32 mouse cellular contexts compared by ENCODE assay signal in genomic region chr16:38383683-38384082, GRCm38 (mm10). TPM values are rescaled to one million over a fixed set of nuclear protein-coding genes. Genes with fewer than 3 reads are reported as not detected.
DNase-seq lines count a peak whose midpoint lies in the region; ATAC-seq and TF ChIP-seq lines count a peak whose summit lies in the region.
"Had no signal": no experiment of that assay in that cellular context is flagged by ENCODE, and none has a peak within 500 bp of the region (broad histone marks: within the 10 kb centered on the region; RNA-seq: fewer than 3 reads in every experiment).

No protein-coding gene starts in this region.

- peak; percentile 82 for ATAC-seq in liver, embryonic 11.5 days (replicated peaks; ENCODE audit: low FRiP score)
- ATAC-seq in liver, embryonic 16.5 days (ENCODE audit: low read depth) = peak; percentile 78
- ATAC-seq in hindbrain, embryonic 12.5 days (ENCODE audit: low FRiP score) = no peak
- ATAC-seq: hindbrain, embryonic 16.5 days had no signal

- H3K27ac ChIP-seq in MEL (ENCODE audit: control insufficient read depth, low read depth, low read length) = peak overlapping the region; percentile 79
- peak overlapping the region; percentile 4; the same call in 1 of the 2 replicates for H3K27ac ChIP-seq in liver, embryonic 11.5 days (ENCODE audit: low read depth, low read length)
- H3K27ac ChIP-seq in liver, embryonic 16.5 days (ENCODE audit: low read length) = peak overlapping the region; percentile 73
- no peak overlapping the region for H3K27ac ChIP-seq in hindbrain, embryonic 12.5 days
- H3K27ac ChIP-seq: embryonic facial prominence, embryonic 13.5 days; forebrain, embryonic 12.5 days; kidney, postnatal 0 days; midbrain, embryonic 12.5 days; neural tube, embryonic 13.5 days had no signal

- no peak for TF ChIP-seq RAD21 in MEL (IDR thresholded peaks at IDR 0.05; ENCODE audit: low read depth, low read length)

- no peak overlapping the region for H3K9ac ChIP-seq in MEL (ENCODE audit: control insufficient read depth, low read depth, low read length, poor library complexity, severe bottlenecking)
- no peak overlapping the region for H3K9ac ChIP-seq in liver, embryonic 11.5 days (ENCODE audit: low read depth, low read length)
- no peak overlapping the region for H3K9ac ChIP-seq in liver, embryonic 16.5 days (ENCODE audit: low read depth, low read length)
- H3K9ac ChIP-seq in hindbrain, embryonic 12.5 days = no peak overlapping the region
- H3K9ac ChIP-seq: embryonic facial prominence, embryonic 13.5 days; forebrain, embryonic 12.5 days; heart, embryonic 12.5 days; lung, embryonic 14.5 days; midbrain, embryonic 12.5 days; neural tube, embryonic 13.5 days had no signal

- peak; percentile 92 for DNase-seq in MEL (ENCODE audit: low read depth, low spot score)
- no peak for DNase-seq in liver, embryonic 11.5 days (ENCODE audit: low spot score)
- no peak for DNase-seq in cerebellum, adult 11 months
- DNase-seq in frontal cortex, adult 2 months (ENCODE audit: extremely low spot score in 1 of 2, low spot score in 1 of 2) = no peak
- no peak for DNase-seq in urinary bladder, adult 2 months (ENCODE audit: low spot score)
- DNase-seq: adrenal gland, postnatal 14 days; B cell, adult 2 months; cerebellum, adult 11-12 months; cerebellum, adult 9-11 months; gastrocnemius, postnatal 14 days; heart, adult 18-20 months; kidney, adult 2 months; kidney, postnatal 4 days; layer of hippocampus, postnatal 36 days; left cerebral cortex, postnatal 4 days; lung, embryonic 14.5 days; lung, postnatal 14 days had no signal

- peaks cover 0 to 55% of the 10 kb centered on the region in 2 experiments; a peak in 2 of 4 replicates for H3K36me3 ChIP-seq in MEL (ENCODE audit: control insufficient read depth in 1 of 2, insufficient read depth in 2 of 2, low read length in 2 of 2)
- no peaks in the 10 kb centered on the region for H3K36me3 ChIP-seq in liver, embryonic 11.5 days (ENCODE audit: control insufficient read depth, insufficient read depth, low read length)
- H3K36me3 ChIP-seq in liver, embryonic 16.5 days (ENCODE audit: control insufficient read depth, insufficient read depth) = peaks cover 2% of the 10 kb centered on the region; the same call in 1 of the 2 replicates
- H3K36me3 ChIP-seq in hindbrain, embryonic 12.5 days = no peaks in the 10 kb centered on the region
- H3K36me3 ChIP-seq: embryonic facial prominence, embryonic 13.5 days; forebrain, embryonic 12.5 days; midbrain, embryonic 12.5 days; neural tube, embryonic 13.5 days had no signal

- peak overlapping the region; percentile 30; the same call in 1 of the 2 replicates for H3K4me2 ChIP-seq in liver, embryonic 11.5 days
- no peak overlapping the region for H3K4me2 ChIP-seq in liver, embryonic 16.5 days (ENCODE audit: low read depth, low read length)
- no peak overlapping the region for H3K4me2 ChIP-seq in hindbrain, embryonic 12.5 days (replicated peaks)
- H3K4me2 ChIP-seq: embryonic facial prominence, embryonic 13.5 days; forebrain, embryonic 12.5 days; heart, embryonic 12.5 days; lung, embryonic 14.5 days; midbrain, embryonic 12.5 days; neural tube, embryonic 13.5 days had no signal

- 56% methylated on average over 2 of the region's 2 CpGs for WGBS in liver, embryonic 11.5 days
- 37% methylated on average over 2 of the region's 2 CpGs for WGBS in liver, embryonic 16.5 days (ENCODE audit: insufficient replicate concordance)
- WGBS in hindbrain, embryonic 12.5 days = 81% methylated on average over 2 of the region's 2 CpGs

- no peaks in the 10 kb centered on the region for H3K27me3 ChIP-seq in MEL (ENCODE audit: control insufficient read depth in 1 of 2, insufficient read depth in 2 of 2, low read length in 2 of 2)
- H3K27me3 ChIP-seq in liver, embryonic 11.5 days (replicated peaks; ENCODE audit: control insufficient read depth, insufficient read depth, low read length) = no peaks in the 10 kb centered on the region
- no peaks in the 10 kb centered on the region for H3K27me3 ChIP-seq in liver, embryonic 16.5 days (ENCODE audit: control insufficient read depth, insufficient read depth, low read depth, low read length)
- no peaks in the 10 kb centered on the region for H3K27me3 ChIP-seq in hindbrain, embryonic 12.5 days
- H3K27me3 ChIP-seq: embryonic facial prominence, embryonic 13.5 days; forebrain, embryonic 12.5 days; heart, embryonic 12.5 days; midbrain, embryonic 12.5 days; neural tube, embryonic 13.5 days had no signal

- peaks cover 44 to 47% of the 10 kb centered on the region in 2 experiments for H3K4me1 ChIP-seq in MEL (ENCODE audit: control insufficient read depth in 1 of 2, insufficient read depth in 2 of 2, low read length in 2 of 2)
- peaks cover 33% of the 10 kb centered on the region for H3K4me1 ChIP-seq in liver, embryonic 11.5 days (replicated peaks; ENCODE audit: control insufficient read depth, insufficient read depth, low read length)
- H3K4me1 ChIP-seq in liver, embryonic 16.5 days (ENCODE audit: control insufficient read depth, low read depth, low read length) = peaks cover 52% of the 10 kb centered on the region
- H3K4me1 ChIP-seq in hindbrain, embryonic 12.5 days = 0 out of 2 replicates have a peak, but pooled peaks cover 2% of the 10 kb centered on the region
- H3K4me1 ChIP-seq: forebrain, embryonic 12.5 days; midbrain, embryonic 12.5 days; neural tube, embryonic 13.5 days had no signal

- H3K9me3 ChIP-seq in MEL (replicated peaks; ENCODE audit: insufficient read depth, low read length) = no peaks in the 10 kb centered on the region
- H3K9me3 ChIP-seq in liver, embryonic 11.5 days (ENCODE audit: control insufficient read depth, low read length) = no peaks in the 10 kb centered on the region
- no peaks in the 10 kb centered on the region for H3K9me3 ChIP-seq in liver, embryonic 16.5 days (replicated peaks; ENCODE audit: control insufficient read depth, low read length)
- no peaks in the 10 kb centered on the region for H3K9me3 ChIP-seq in hindbrain, embryonic 12.5 days (replicated peaks)
- H3K9me3 ChIP-seq: embryonic facial prominence, embryonic 13.5 days; forebrain, embryonic 12.5 days; heart, embryonic 12.5 days; midbrain, embryonic 12.5 days; neural tube, embryonic 13.5 days had no signal

- H3K4me3 ChIP-seq in MEL (ENCODE audit: control insufficient read depth in 1 of 2, insufficient read depth in 1 of 2, low read depth in 2 of 2, low read length in 2 of 2) = peak overlapping the region in 1 of 2 experiments; percentile 1; a peak in 2 of 4 replicates
- H3K4me3 ChIP-seq in liver, embryonic 11.5 days (ENCODE audit: low read depth, low read length) = no peak overlapping the region
- no peak overlapping the region for H3K4me3 ChIP-seq in liver, embryonic 16.5 days (ENCODE audit: low read depth, low read length)
- H3K4me3 ChIP-seq in hindbrain, embryonic 12.5 days = no peak overlapping the region
- H3K4me3 ChIP-seq: embryonic facial prominence, embryonic 13.5 days; forebrain, embryonic 12.5 days; heart, embryonic 12.5 days; midbrain, embryonic 12.5 days; neural tube, embryonic 13.5 days had no signal

- no peak; a peak in 1 of 4 replicates for TF ChIP-seq POLR2A in MEL (IDR thresholded peaks at IDR 0.05; ENCODE audit: control insufficient read depth in 1 of 2, insufficient read depth in 1 of 2, low read depth in 1 of 2, low read length in 2 of 2, poor library complexity in 1 of 2)

- peak; percentile 71 to 92 for TF ChIP-seq EP300 in MEL (IDR thresholded peaks at IDR 0.05; ENCODE audit: low read depth in 1 of 2, low read length in 2 of 2)

- no peaks in the 10 kb centered on the region for H3K79me2 ChIP-seq in MEL (ENCODE audit: control insufficient read depth, insufficient read depth, low read length, poor library complexity)

- TF ChIP-seq CTCF in MEL (IDR thresholded peaks at IDR 0.05 in 2 of 3, conservative IDR thresholded peaks at IDR 0.05 in 1 of 3; ENCODE audit: control insufficient read depth in 1 of 3, insufficient read depth in 1 of 3, low read depth in 2 of 3, low read length in 3 of 3, poor library complexity in 1 of 3, severe bottlenecking in 1 of 3) = no peak

RNA-seq across cellular contexts. Expression of gene Popdc2, which starts 21.7 kb away (rescaled TPM):
- total RNA-seq in MEL (2012; rRNA removed) = 15.2 and 17.5 TPM in 2 replicates
- polyA plus RNA-seq in MEL (2012; ENCODE audit: insufficient read depth in 1 of 2, insufficient read length in 2 of 2, low read depth in 1 of 2, low replicate concordance in 2 of 2, missing spikeins in 1 of 2) = 10 to 100 TPM in 1 of 2 experiments, not detected in 1; 45.4 TPM
- 14.8 and 15.8 TPM in 2 replicates for polyA plus RNA-seq in liver, embryonic 11.5 days (2014; fragmentation: Nextera tagmentation; extraction: Ambion mirVana)
- polyA plus RNA-seq in liver, embryonic 16.5 days (2015; fragmentation: Nextera tagmentation; extraction: Ambion mirVana) = 21.8 and 26.4 TPM in 2 replicates
- polyA plus RNA-seq in hindbrain, embryonic 12.5 days (2016; fragmentation: Nextera tagmentation; extraction: Ambion mirVana) = 0.70 and 1.4 TPM in 2 replicates
- 0.90 and 1.1 TPM in 2 replicates for polyA plus RNA-seq in frontal cortex, adult 2 months (2012; rRNA removed)
- polyA plus RNA-seq in urinary bladder, adult 2 months (2012; rRNA removed) = 167 and 176 TPM in 2 replicates

RNA-seq across cellular contexts. Expression of gene Gm21987, which starts 36.8 kb away (rescaled TPM):
- total RNA-seq in MEL (2012; rRNA removed) = not detected in 2 replicates
- polyA plus RNA-seq in MEL (2012; ENCODE audit: insufficient read depth in 1 of 2, insufficient read length in 2 of 2, low read depth in 1 of 2, low replicate concordance in 2 of 2, missing spikeins in 1 of 2) = not detected
- not detected in 2 replicates for polyA plus RNA-seq in liver, embryonic 11.5 days (2014; fragmentation: Nextera tagmentation; extraction: Ambion mirVana)
- polyA plus RNA-seq in liver, embryonic 16.5 days (2015; fragmentation: Nextera tagmentation; extraction: Ambion mirVana) = not detected in 2 replicates
- not detected in 2 replicates for polyA plus RNA-seq in hindbrain, embryonic 12.5 days (2016; fragmentation: Nextera tagmentation; extraction: Ambion mirVana)
- polyA plus RNA-seq in frontal cortex, adult 2 months (2012; rRNA removed) = not detected in 2 replicates
- polyA plus RNA-seq in urinary bladder, adult 2 months (2012; rRNA removed) = 0.25 TPM in 1 of 2 replicates, not detected in the other
- total RNA-seq: adrenal gland, postnatal 14 days; ES-E14; gastrocnemius, postnatal 14 days; hematopoietic stem cell, adult 5-6 weeks; layer of hippocampus, postnatal 36 days; left cerebral cortex, postnatal 4 days had no signal
- polyA plus RNA-seq: embryonic facial prominence, embryonic 13.5 days; forebrain, embryonic 12.5 days; hindbrain, embryonic 16.5 days; kidney, adult 2 months; kidney, postnatal 0 days; limb, embryonic 14.5 days; lung, embryonic 14.5 days; midbrain, embryonic 12.5 days; neural tube, embryonic 13.5 days; stomach, embryonic 14.5 days; testis, adult 2 months had no signal

RNA-seq across cellular contexts. Expression of gene Cox17, which starts 36.9 kb away (rescaled TPM):
- 293 and 295 TPM in 2 replicates for total RNA-seq in MEL (2012; rRNA removed)
- polyA plus RNA-seq in MEL (2012; ENCODE audit: insufficient read depth in 1 of 2, insufficient read length in 2 of 2, low read depth in 1 of 2, low replicate concordance in 2 of 2, missing spikeins in 1 of 2) = 100 to 1,000 TPM in 1 of 2 experiments, not detected in 1; 269 TPM
- 441 and 497 TPM in 2 replicates for polyA plus RNA-seq in liver, embryonic 11.5 days (2014; fragmentation: Nextera tagmentation; extraction: Ambion mirVana)
- polyA plus RNA-seq in liver, embryonic 16.5 days (2015; fragmentation: Nextera tagmentation; extraction: Ambion mirVana) = 209 and 258 TPM in 2 replicates
- 105 and 116 TPM in 2 replicates for polyA plus RNA-seq in hindbrain, embryonic 12.5 days (2016; fragmentation: Nextera tagmentation; extraction: Ambion mirVana)
- 264 and 278 TPM in 2 replicates for polyA plus RNA-seq in frontal cortex, adult 2 months (2012; rRNA removed)
- polyA plus RNA-seq in urinary bladder, adult 2 months (2012; rRNA removed) = 203 and 240 TPM in 2 replicates

RNA-seq across cellular contexts. Expression of gene Maats1, which starts 41.7 kb away (rescaled TPM):
- total RNA-seq in MEL (2012; rRNA removed) = 0.10 TPM in 1 of 2 replicates, not detected in the other
- polyA plus RNA-seq in MEL (2012; ENCODE audit: insufficient read depth in 1 of 2, insufficient read length in 2 of 2, low read depth in 1 of 2, low replicate concordance in 2 of 2, missing spikeins in 1 of 2) = under 1 TPM in 1 of 2 experiments, not detected in 1; 0.03 TPM
- polyA plus RNA-seq in liver, embryonic 11.5 days (2014; fragmentation: Nextera tagmentation; extraction: Ambion mirVana) = 0.05 TPM in 1 of 2 replicates, not detected in the other
- polyA plus RNA-seq in liver, embryonic 16.5 days (2015; fragmentation: Nextera tagmentation; extraction: Ambion mirVana) = 0.06 TPM in 1 of 2 replicates, not detected in the other
- 1.2 and 1.3 TPM in 2 replicates for polyA plus RNA-seq in hindbrain, embryonic 12.5 days (2016; fragmentation: Nextera tagmentation; extraction: Ambion mirVana)
- polyA plus RNA-seq in frontal cortex, adult 2 months (2012; rRNA removed) = 0.80 and 0.86 TPM in 2 replicates
- 0.07 and 0.10 TPM in 2 replicates for polyA plus RNA-seq in urinary bladder, adult 2 months (2012; rRNA removed)
- total RNA-seq: gastrocnemius, postnatal 14 days; hematopoietic stem cell, adult 5-6 weeks had no signal
- polyA plus RNA-seq: heart, embryonic 12.5 days; intestine, embryonic 14.5 days; stomach, embryonic 14.5 days had no signal

RNA-seq across cellular contexts. Expression of gene Pla1a, which starts 49.3 kb away (rescaled TPM):
- total RNA-seq in MEL (2012; rRNA removed) = not detected in 2 replicates
- under 1 TPM in 1 of 2 experiments, not detected in 1; 0.04 TPM for polyA plus RNA-seq in MEL (2012; ENCODE audit: insufficient read depth in 1 of 2, insufficient read length in 2 of 2, low read depth in 1 of 2, low replicate concordance in 2 of 2, missing spikeins in 1 of 2)
- 0.79 and 1.4 TPM in 2 replicates for polyA plus RNA-seq in liver, embryonic 11.5 days (2014; fragmentation: Nextera tagmentation; extraction: Ambion mirVana)
- polyA plus RNA-seq in liver, embryonic 16.5 days (2015; fragmentation: Nextera tagmentation; extraction: Ambion mirVana) = 34.8 and 40.4 TPM in 2 replicates
- 0.30 and 0.37 TPM in 2 replicates for polyA plus RNA-seq in hindbrain, embryonic 12.5 days (2016; fragmentation: Nextera tagmentation; extraction: Ambion mirVana)
- polyA plus RNA-seq in frontal cortex, adult 2 months (2012; rRNA removed) = 1.8 and 2.4 TPM in 2 replicates
- polyA plus RNA-seq in urinary bladder, adult 2 months (2012; rRNA removed) = 12.7 and 13.8 TPM in 2 replicates
- total RNA-seq: hematopoietic stem cell, adult 5-6 weeks had no signal
- polyA plus RNA-seq: stomach, embryonic 14.5 days had no signal
